Mouse (Mus musculus) thymus, adult 2 months (tissue): ENCODE data around the gene Nepn. TPM values are rescaled to one million over a fixed set of nuclear protein-coding genes. Genes with fewer than 3 reads are reported as not detected.

ENCODE experiments used
- DNase-seq: peaks from one replicate; pipeline ENCODE4 v3.0.0; 2021
- H3K27ac ChIP-seq: fragments of 200-500 bp; 2 replicates; pipeline ENCODE4 v1.5.1; 2012; ENCODE audit warnings: low read length, control low read depth; ENCODE audit not compliant: control insufficient read depth, insufficient read depth
- H3K27me3 ChIP-seq: fragments of 200-500 bp; 2 replicates; pipeline ENCODE4 v1.6.1; 2012; ENCODE audit warnings: mild to moderate bottlenecking, low read length, moderate library complexity, mixed read lengths; ENCODE audit not compliant: control insufficient read depth, insufficient read depth
- H3K36me3 ChIP-seq: fragments of 200-500 bp; 2 replicates; pipeline ENCODE4 v1.6.1; 2012; ENCODE audit warnings: mild to moderate bottlenecking, low read length, moderate library complexity; ENCODE audit not compliant: control insufficient read depth, insufficient read depth
- H3K4me1 ChIP-seq: fragments of 200-500 bp; replicated peaks from 2 replicates; pipeline ENCODE4 v1.6.1; 2012; ENCODE audit warnings: low read length; ENCODE audit not compliant: control insufficient read depth, insufficient read depth
- H3K4me3 ChIP-seq: fragments of 200-500 bp; 2 replicates; pipeline ENCODE4 v1.5.1; 2012; ENCODE audit warnings: mild to moderate bottlenecking, low read length, control low read depth, moderate library complexity; ENCODE audit not compliant: control insufficient read depth, insufficient read depth
- CTCF ChIP-seq: fragments of 200-500 bp; IDR thresholded peaks from 2 replicates; pipeline ENCODE4 v1.5.1; 2012; ENCODE audit warnings: mild to moderate bottlenecking, control low read depth, low read length, moderate library complexity, borderline replicate concordance; ENCODE audit not compliant: control insufficient read depth, poor library complexity, insufficient read depth; ENCODE audit errors: extremely low read depth
- POLR2A ChIP-seq: fragments of 200-500 bp; IDR thresholded peaks from 2 replicates; pipeline ENCODE4 v1.6.1; 2012; ENCODE audit warnings: mild to moderate bottlenecking, low read length, control low read depth, moderate library complexity; ENCODE audit not compliant: control insufficient read depth, poor library complexity, insufficient read depth; ENCODE audit errors: extremely low read depth
- WGBS: fragments of 180-500 bp; shearing (Covaris S2); methylation state at CpG from one replicate; pipeline ENCODE4 v1.1.7; 2018; 5-methylcytosine and 5-hydroxymethylcytosine counted together
- polyA plus RNA-seq: library from polyadenylated mRNA; depleted of rRNA; stranded (reverse); fragments of >200 nt; gene quantifications from 2 replicates; pipeline ENCODE4 v1.2.3, GENCODE M21; 2012

Nepn gene
- polyA plus RNA-seq, 1 experiment: 0.18 TPM

DNA sequence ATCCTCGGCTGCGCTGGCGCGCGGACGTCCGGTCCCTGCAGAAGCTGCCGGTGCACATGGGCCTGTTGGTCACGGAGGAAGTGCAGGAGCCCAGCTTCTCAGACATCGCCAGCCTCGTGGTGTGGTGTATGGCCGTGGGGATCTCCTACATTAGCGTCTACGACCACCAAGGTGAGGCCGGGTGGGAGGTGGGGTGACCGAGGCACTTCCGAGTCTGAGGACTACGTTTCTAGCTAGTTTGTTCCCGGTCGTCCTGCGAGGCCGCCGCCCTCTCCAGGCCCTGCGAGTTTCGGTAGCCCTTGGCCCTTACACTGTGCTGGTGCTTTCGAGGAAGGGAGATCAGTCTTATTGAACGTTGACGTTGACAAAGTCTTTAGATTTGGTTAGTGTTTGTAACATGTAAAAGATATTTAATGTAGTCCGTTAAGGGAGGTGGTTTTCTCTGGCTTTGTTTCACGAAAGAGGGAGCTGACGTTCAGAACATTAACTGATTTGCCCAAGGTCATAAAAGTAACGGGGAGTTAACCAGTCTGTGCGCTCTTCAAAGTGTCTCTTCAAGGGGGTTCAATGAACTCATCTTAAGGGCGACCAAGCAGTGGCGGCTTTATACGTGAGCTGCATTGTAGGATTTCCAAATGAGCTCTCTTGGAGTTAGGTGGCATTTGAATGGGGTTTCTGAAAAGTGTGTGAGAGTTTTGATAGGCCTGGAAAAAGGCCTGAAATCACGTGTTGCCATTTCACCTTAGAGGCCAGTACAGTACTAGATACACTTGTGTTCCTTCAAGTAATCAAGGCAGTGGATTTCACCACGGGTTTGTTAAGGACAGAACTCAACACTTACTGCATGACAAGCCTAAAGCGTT lies 29.5 kb downstream of the Nepn start:
- Histone ChIP-seq H3K27me3 (no peaks in the 10 kb centered on the region), H3K4me3 (peak overlapping the region; percentile 86), H3K27ac (no peak overlapping the region), H3K36me3 (no peaks in the 10 kb centered on the region), H3K4me1 (peaks cover 5% of the 10 kb centered on the region; the same call in 1 of the 2 replicates)
- WGBS: 3% methylated on average over 39 of the region's 39 CpGs
- TF ChIP-seq POLR2A (no peak), CTCF (no peak)
- no peak for DNase-seq

DNA sequence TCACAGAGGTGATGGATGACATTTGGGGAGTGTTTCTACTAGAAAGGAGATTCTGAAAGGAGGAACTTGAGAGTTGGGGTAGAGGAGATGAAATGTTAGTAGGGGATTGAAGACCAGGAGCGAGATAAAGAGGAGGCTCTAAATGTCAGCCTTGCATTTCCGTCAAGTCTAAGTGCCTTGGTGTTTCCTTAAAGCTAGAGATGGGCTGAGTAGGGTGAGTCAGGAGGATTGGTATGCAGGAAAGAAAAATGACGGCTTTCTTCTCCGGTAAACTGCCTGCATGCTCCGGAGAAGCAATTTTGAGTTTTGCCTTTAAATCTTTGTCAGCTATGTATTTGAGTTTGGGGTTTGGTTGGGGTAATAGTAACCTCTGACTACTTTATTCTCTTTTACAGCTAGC lies 30.2 kb downstream of the Nepn start:
- H3K36me3 ChIP-seq: no peaks in the 10 kb centered on the region
- no peak overlapping the region for H3K4me3 ChIP-seq
- TF ChIP-seq CTCF (no peak), POLR2A (no peak)
- no peak for DNase-seq
- H3K4me1 ChIP-seq: peaks cover 5% of the 10 kb centered on the region; the same call in 1 of the 2 replicates
- H3K27ac ChIP-seq: no peak overlapping the region
- 70% methylated on average over 5 of the region's 5 CpGs for WGBS
- no peaks in the 10 kb centered on the region for H3K27me3 ChIP-seq

DNA sequence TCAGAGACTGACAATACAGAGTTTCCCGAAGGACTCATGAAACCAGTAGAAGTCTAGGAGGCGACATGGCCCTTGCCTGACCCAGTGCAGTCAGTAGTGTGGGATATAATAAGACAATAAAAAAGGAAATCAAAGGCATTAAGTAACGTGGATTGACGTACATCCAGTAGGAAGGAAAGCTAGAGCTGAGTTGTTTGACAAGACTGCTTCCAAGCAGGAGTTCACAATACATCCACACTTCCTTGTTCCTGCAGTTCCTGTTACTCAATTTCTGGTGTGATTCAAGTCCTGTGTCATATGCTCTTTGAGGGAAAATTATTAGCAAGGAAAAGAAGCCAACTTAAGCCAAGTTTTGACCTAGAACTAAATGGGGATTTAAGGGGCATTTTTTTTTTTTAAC lies 30.6 kb downstream of the Nepn start:
- no peak for TF ChIP-seq POLR2A
- no peak for TF ChIP-seq CTCF
- no peak overlapping the region for H3K4me3 ChIP-seq
- peaks cover 5% of the 10 kb centered on the region; the same call in 1 of the 2 replicates for H3K4me1 ChIP-seq
- no peak for DNase-seq
- H3K36me3 ChIP-seq: no peaks in the 10 kb centered on the region
- no peaks in the 10 kb centered on the region for H3K27me3 ChIP-seq
- WGBS: 97% methylated on average over 4 of the region's 4 CpGs
- H3K27ac ChIP-seq: no peak overlapping the region

DNA sequence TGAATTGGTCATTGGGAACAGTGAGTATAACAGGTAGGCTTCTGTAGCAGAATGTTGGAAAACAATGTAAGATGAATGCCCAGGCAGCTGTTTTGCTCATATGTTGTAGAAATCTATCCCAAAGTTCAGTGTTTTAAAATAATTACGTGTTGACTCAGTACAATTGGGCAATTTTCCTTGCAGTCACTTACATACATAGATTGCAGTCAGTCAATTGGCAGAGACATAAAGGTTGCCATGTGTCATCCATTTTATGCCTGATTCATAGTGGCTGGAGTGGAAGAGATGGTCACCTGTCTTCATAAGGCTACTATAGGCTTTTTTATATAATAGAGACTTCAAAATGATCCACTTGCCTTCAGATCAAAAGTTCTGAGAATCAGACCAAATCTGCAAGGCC lies 31.8 kb downstream of the Nepn start:
- no peak for DNase-seq
- 95% methylated on average over 1 of the region's 1 CpGs for WGBS
- H3K4me1 ChIP-seq: peaks cover 5% of the 10 kb centered on the region; the same call in 1 of the 2 replicates
- H3K36me3 ChIP-seq: no peaks in the 10 kb centered on the region
- TF ChIP-seq CTCF (no peak), POLR2A (no peak)
- no peaks in the 10 kb centered on the region for H3K27me3 ChIP-seq
- H3K4me3 ChIP-seq: no peak overlapping the region
- H3K27ac ChIP-seq: no peak overlapping the region

DNA sequence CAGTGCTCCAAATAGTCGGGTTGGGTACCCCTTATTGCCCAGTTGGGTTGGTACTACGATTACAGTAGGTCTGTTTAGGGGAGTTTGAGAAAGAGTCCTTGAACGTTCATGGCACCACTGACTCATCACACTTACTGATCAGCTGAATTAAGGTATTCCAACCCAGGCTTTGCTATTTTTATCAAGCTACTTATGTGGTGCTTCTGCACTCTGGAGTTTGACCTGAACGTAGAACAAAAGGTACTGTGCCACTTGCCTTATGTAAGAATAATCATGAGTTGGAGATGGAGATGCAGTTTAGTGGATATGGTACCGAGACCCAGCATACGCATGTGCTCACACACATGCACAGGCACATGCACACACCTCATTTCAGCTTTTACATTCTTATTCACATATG lies 32.9 kb downstream of the Nepn start:
- WGBS: 91% methylated on average over 6 of the region's 6 CpGs
- no peak for DNase-seq
- Histone ChIP-seq H3K27me3 (no peaks in the 10 kb centered on the region), H3K4me3 (no peak overlapping the region), H3K36me3 (no peaks in the 10 kb centered on the region), H3K27ac (no peak overlapping the region), H3K4me1 (peaks cover 5% of the 10 kb centered on the region; the same call in 1 of the 2 replicates)
- TF ChIP-seq CTCF (no peak), POLR2A (no peak)

DNA sequence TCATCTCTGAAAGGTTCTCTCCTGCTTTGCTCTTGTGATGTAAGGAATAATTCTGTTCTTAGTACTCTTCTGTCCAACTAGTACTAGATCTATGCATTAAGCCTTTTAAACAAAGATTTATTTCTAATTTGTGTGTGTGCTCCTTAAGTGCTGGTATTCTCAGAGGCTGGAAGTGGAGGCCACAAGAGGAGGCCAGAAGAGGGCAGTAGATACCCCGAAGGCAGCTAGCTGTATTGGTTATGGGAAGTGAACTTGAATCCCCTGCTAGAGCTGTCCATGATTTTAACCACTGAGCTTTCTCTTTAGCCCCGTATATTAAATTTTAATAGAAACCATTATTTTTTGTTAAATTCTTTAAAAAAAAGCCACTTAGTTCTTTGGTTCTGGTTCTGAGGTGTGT lies 34.3 kb downstream of the Nepn start:
- H3K36me3 ChIP-seq: no peaks in the 10 kb centered on the region
- no peaks in the 10 kb centered on the region for H3K27me3 ChIP-seq
- H3K4me1 ChIP-seq: peaks cover 5% of the 10 kb centered on the region; the same call in 1 of the 2 replicates
- H3K27ac ChIP-seq: no peak overlapping the region
- H3K4me3 ChIP-seq: no peak overlapping the region
- 63% methylated on average over 2 of the region's 2 CpGs for WGBS
- DNase-seq: peak; percentile 15
- TF ChIP-seq CTCF (no peak), POLR2A (no peak)

DNA sequence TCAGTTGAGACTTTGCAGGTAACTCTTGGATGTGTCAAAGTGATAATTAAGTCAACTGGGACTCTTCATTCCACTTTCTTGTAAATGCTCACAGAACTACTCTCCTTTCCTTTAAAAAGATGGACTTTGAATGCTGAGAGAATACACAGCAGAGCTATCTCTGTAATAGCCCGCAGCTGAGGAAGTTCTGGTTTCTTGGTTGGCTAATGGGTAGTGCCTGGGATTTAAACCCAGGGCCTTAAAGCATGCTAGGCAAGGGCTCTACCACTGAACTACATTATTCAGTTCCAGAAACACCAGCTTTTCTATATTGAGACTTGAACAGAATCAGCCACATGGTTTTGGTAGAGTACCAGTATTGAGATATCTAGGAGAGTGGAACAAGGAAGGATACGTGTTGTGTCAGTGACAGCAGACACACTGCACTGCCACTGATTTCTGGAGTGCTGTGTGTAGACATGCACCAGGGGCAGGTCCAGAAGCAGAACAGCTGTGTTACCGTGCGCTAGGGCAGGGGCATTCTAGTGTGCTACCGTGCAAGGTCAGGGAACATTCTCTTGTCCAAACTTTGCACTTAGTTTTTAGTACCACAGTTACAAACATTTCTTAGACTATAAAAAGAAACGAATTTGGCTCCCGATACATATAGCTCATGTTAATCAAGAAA lies 37.7 kb downstream of the Nepn start:
- H3K4me1 ChIP-seq: no peaks in the 10 kb centered on the region
- no peaks in the 10 kb centered on the region for H3K27me3 ChIP-seq
- TF ChIP-seq POLR2A: no peak
- no peak for TF ChIP-seq CTCF
- WGBS: 96% methylated on average over 7 of the region's 7 CpGs
- no peak for DNase-seq
- no peak overlapping the region for H3K27ac ChIP-seq
- peaks cover 20% of the 10 kb centered on the region for H3K36me3 ChIP-seq
- no peak overlapping the region for H3K4me3 ChIP-seq
